Mouse (Mus musculus) limb, embryonic 14.5 days (tissue): Measurements from ENCODE around the gene Elmo3. TPM values are rescaled to one million over a fixed set of nuclear protein-coding genes. Genes with fewer than 3 reads are reported as not detected.

Experiments
- ATAC-seq: fragments of 200-750 bp; cut with Nextera tagmentation; 2 replicates; pipeline ENCODE4 v1.8.0; 2017; ENCODE audit warnings: low read depth, moderate number of reproducible peaks, moderate TSS enrichment; ENCODE audit not compliant: low FRiP score
- DNase-seq: peaks from one replicate; pipeline ENCODE4 v3.0.0-alpha.2; 2015; ENCODE audit warnings: low spot score
- H3K27ac ChIP-seq: fragments of 300-500 bp; sonication (generic); replicated peaks from 2 replicates; pipeline ENCODE4 v1.5.1; 2014; ENCODE audit warnings: low read depth, mild to moderate bottlenecking, low read length, moderate library complexity, mixed read lengths
- H3K27me3 ChIP-seq: fragments of 300-500 bp; sonication (generic); 2 replicates; pipeline ENCODE4 v1.6.1; 2014; ENCODE audit warnings: low read length, mixed read lengths; ENCODE audit not compliant: control insufficient read depth, insufficient read depth
- H3K36me3 ChIP-seq: fragments of 300-500 bp; sonication (generic); 2 replicates; pipeline ENCODE4 v1.6.1; 2014; ENCODE audit warnings: mild to moderate bottlenecking, low read length, moderate library complexity, mixed read lengths; ENCODE audit not compliant: control insufficient read depth, insufficient read depth
- H3K4me1 ChIP-seq: fragments of 300-500 bp; sonication (generic); 2 replicates; pipeline ENCODE4 v1.6.1; 2014; ENCODE audit warnings: antibody characterized with exemption, low read length, mixed read lengths; ENCODE audit not compliant: control insufficient read depth, insufficient read depth
- H3K4me2 ChIP-seq: fragments of 300-500 bp; sonication (generic); replicated peaks from 2 replicates; pipeline ENCODE4 v1.6.1; 2014; ENCODE audit warnings: low read depth, mild to moderate bottlenecking, low read length, moderate library complexity; ENCODE audit not compliant: severe bottlenecking
- H3K4me3 ChIP-seq: fragments of 300-500 bp; sonication (generic); replicated peaks from 2 replicates; pipeline ENCODE4 v1.5.1; 2014; ENCODE audit warnings: low read length
- H3K9ac ChIP-seq: fragments of 300-500 bp; sonication (generic); 2 replicates; pipeline ENCODE4 v1.6.1; 2014; ENCODE audit warnings: mild to moderate bottlenecking, low read depth, low read length, moderate library complexity; ENCODE audit not compliant: severe bottlenecking
- H3K9me3 ChIP-seq: fragments of 300-500 bp; sonication (generic); 2 replicates; pipeline ENCODE4 v1.6.1; 2016; ENCODE audit warnings: low read length; ENCODE audit not compliant: control insufficient read depth
- POLR2A ChIP-seq: fragments of 200-500 bp; IDR thresholded peaks from 2 replicates; pipeline ENCODE4 v1.8.0; 2012; ENCODE audit warnings: inconsistent platforms, mild to moderate bottlenecking, moderate library complexity, borderline replicate concordance; ENCODE audit not compliant: insufficient read depth, insufficient read length; ENCODE audit errors: extremely low read depth
- WGBS: fragments of 180-500 bp; shearing (Covaris S2); extraction: QIAGEN DNeasy Blood & Tissue Kit; methylation state at CpG from one replicate; pipeline ENCODE4 v1.1.7; 2014; 5-methylcytosine and 5-hydroxymethylcytosine counted together
- polyA plus RNA-seq, 2 experiments: library from polyadenylated mRNA; depleted of rRNA in 1 of 2; stranded (reverse) in 1 of 2; unstranded in 1 of 2; fragments of >200 nt; fragmentation: Nextera tagmentation in 1 of 2; extraction: Ambion mirVana in 1 of 2; gene quantifications; 2 replicates each; pipeline versions ENCODE4 v1.2.1 to v1.2.3; 2012 to 2014

The Elmo3 gene
- polyA plus RNA-seq (2012; rRNA removed): 8.8 and 9.6 TPM in 2 replicates
- polyA plus RNA-seq (2014; fragmentation: Nextera tagmentation; extraction: Ambion mirVana): 7.3 and 7.7 TPM in 2 replicates

DNA sequence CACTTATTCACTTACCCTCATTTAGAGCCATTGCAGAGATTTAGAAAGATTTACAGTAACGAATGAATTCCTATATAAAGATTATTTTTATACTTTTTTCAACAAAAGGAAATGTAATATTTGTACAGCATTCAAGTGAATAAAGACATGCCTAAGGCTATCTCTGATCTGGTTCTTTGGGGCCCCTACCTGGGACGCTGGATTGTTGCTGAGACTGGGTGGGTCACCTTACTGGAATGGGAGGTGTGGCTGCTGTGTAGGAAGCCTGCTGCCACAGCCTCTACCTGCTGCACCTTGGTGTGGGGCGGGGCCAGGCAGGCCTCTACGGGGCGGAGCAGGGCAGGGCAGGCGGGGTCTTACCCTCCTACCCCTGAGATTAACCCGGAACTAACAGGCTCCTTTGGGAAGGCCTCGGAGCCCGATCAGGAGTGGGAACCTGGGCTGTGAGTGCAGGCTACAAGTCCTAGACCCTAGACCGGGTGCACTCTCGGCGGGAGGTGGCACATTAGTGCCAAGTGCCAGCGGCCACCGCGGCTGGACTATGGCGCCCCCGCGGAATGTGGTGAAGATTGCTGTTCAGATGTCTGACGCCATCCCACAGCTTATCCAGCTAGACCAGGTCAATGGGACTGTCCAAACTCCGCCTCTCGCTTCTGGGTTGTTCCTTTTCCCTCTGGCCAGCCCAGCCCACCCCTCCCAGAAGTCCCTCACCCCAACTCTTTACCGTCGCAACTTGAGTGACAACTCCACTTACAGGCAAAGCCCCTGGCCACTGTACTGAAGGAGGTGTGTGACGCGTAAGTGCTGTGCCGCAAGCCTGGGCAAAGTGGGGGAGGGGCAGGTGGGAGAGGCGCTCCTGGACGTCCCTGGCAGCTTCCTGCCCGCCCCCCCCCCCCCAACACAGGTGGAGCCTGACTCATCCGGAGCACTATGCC is at the start of gene Elmo3:
Gene Elmo3 (plus strand): TSS at position 391 of the 935 bp plus-strand sequence.
- H3K27me3 ChIP-seq: no peaks in the 10 kb centered on the region
- peaks cover 18% of the 10 kb centered on the region for H3K4me1 ChIP-seq
- H3K4me2 ChIP-seq: peak within 1 kb of the TSS; percentile 66
- peak within 1 kb of the TSS; percentile 38; the same call in 1 of the 2 replicates for H3K27ac ChIP-seq
- TF ChIP-seq POLR2A: 0 out of 2 replicates have a peak, but pooled peaks have one; percentile 32
- peak; percentile 28 for DNase-seq
- no peaks in the 10 kb centered on the region for H3K9me3 ChIP-seq
- H3K4me3 ChIP-seq: peak within 1 kb of the TSS; percentile 33
- 9% methylated on average over 20 of the region's 30 CpGs for WGBS
- peak within 1 kb of the TSS; percentile 54 for H3K9ac ChIP-seq
- H3K36me3 ChIP-seq: peaks cover 69% of the 10 kb centered on the region
- peak; percentile 47 for ATAC-seq

DNA sequence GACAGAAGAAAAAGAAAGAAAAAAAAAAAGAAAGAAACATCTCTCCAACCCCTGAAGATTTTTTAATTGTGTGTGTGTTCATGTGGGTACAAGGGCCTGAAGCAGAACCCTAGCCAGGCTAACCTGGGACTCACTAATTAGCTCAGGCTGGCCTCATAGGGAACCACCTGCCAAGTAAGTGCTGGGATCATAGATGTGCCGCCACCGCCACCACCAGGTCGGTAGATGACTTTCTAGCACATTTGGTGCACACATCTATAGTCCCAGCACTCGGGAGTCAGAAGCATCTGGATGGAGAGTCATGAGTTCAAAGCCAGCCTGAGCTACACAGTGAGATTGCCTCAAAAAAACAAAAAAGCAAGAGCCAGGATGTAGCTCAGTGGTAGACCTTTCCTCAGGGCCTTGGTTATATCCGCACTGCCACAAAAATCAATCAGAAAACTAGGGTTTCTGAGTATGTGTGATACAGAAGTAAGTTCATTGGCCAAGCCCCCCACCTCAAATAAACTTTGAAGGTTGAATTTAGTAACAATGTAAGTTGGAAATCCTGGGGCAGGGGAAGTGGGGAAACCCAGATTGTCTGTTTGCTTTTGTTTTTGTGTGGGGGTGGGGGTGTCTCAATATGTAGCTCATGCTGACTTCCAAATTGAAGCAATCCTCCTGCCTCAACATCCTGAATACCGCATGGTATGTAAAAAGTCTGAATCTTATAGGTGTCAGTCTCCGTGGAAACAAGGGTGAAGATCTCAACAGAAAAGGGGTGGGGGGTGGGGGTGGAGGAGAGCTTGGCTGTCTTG is 47.9 kb upstream of the Elmo3 start:
- TF ChIP-seq POLR2A: no peak
- Histone ChIP-seq H3K4me3 (no peak overlapping the region), H3K27ac (no peak overlapping the region), H3K27me3 (peaks cover 42% of the 10 kb centered on the region), H3K4me2 (no peak overlapping the region), H3K4me1 (peaks cover 24% of the 10 kb centered on the region), H3K36me3 (peaks cover 13% of the 10 kb centered on the region), H3K9ac (no peak overlapping the region), H3K9me3 (no peaks in the 10 kb centered on the region; the same call in 1 of the 2 replicates)
- 72% methylated on average over 7 of the region's 7 CpGs for WGBS
- no peak for ATAC-seq
- no peak for DNase-seq

DNA sequence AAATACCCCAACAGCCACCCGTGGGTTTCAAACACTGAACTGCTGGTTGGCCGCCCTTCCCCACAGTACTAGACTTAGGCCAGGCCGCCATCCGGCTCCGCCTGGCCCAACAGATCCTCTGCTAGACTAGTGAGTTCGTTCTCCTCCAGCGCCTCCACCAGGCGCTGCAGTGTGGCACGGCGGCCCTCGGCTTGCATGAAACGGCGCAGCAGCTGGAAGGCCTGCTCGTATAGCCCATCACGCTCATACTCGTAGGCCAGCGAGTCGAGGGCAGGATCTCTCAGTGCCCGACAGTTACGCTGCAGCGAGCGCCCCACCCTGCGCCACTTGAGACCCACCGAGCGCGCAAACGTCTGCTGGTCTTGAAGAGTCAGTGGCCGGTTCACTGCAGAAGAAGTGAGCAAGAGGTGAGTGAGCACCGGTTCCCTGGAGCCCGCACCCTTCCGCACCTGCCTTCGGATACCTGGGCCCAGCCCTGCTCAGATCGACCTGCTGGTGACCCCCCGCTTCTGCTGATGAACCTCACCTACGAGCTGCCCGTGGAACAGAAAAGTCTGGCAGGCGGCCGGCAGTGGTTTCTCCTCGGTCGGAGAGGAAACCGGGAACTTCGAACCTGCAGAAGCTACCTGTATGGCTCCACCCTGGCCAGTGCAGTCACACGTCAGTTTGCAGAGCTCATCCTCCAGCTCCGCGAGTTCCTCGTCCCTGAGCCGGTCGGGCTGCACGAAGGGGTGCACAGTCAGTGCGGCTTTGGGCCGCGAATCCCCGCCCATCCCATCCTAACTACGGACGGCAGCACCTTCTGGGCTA is 46.3 kb upstream of the Elmo3 start:
- WGBS: 3% methylated on average over 55 of the region's 55 CpGs
- ATAC-seq (no peak), DNase-seq (no peak)
- no peak overlapping the region for H3K27ac ChIP-seq
- H3K4me1 ChIP-seq: peaks cover 21% of the 10 kb centered on the region
- peak overlapping the region; percentile 38 for H3K4me3 ChIP-seq
- no peaks in the 10 kb centered on the region for H3K36me3 ChIP-seq
- 0 out of 2 replicates have a peak overlapping the region, but pooled peaks have one; percentile 36 for H3K9ac ChIP-seq
- no peak for TF ChIP-seq POLR2A
- no peaks in the 10 kb centered on the region; the same call in 1 of the 2 replicates for H3K9me3 ChIP-seq
- H3K4me2 ChIP-seq: peak overlapping the region; percentile 72
- H3K27me3 ChIP-seq: peaks cover 55% of the 10 kb centered on the region

DNA sequence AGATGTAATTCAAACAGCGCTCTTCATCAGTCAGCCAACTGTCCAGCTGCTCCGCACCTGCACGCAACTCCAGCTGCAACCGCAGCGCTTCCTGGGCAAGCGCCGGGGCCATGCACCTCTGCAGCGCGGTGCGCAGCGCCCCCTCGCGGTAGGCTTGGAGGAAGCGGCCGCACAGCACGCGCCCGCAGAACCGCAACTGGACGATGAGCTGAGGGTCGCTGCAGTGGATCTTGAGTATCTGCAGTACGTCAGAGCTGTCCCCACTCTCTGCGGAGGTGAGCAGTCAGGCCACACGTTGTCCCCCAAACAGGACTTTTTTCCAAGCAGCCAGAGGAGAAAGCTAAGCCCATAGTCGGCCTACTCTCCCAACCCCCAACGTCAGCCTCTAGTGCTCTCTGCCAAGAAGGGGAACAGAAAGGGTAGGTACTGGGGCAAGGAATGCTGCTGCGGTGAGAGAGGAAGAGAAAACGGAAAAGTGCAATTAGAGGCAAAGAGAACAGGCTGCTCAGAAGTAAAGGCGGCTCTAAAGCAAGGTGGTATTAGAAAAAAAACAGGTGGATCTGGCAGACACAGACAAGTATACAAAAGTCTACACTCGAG is 45.6 kb upstream of the Elmo3 start:
- 0 out of 2 replicates have a peak overlapping the region, but pooled peaks have one; percentile 36 for H3K9ac ChIP-seq
- DNase-seq: peak; percentile 62
- H3K4me2 ChIP-seq: peak overlapping the region; percentile 72
- peak; percentile 58 for ATAC-seq
- WGBS: 5% methylated on average over 29 of the region's 30 CpGs
- peaks cover 59% of the 10 kb centered on the region for H3K27me3 ChIP-seq
- no peak overlapping the region for H3K27ac ChIP-seq
- H3K9me3 ChIP-seq: no peaks in the 10 kb centered on the region; the same call in 1 of the 2 replicates
- TF ChIP-seq POLR2A: no peak
- no peaks in the 10 kb centered on the region for H3K36me3 ChIP-seq
- peaks cover 23% of the 10 kb centered on the region for H3K4me1 ChIP-seq
- H3K4me3 ChIP-seq: peak overlapping the region; percentile 38
